Mouse (Mus musculus) ES-E14 (cell line): ENCODE data around the gene R3hdml. TPM values are rescaled to one million over a fixed set of nuclear protein-coding genes. Genes with fewer than 3 reads are reported as not detected.

Experiments used
- DNase-seq: peaks from one replicate; pipeline ENCODE4 v3.0.0-alpha.2; 2013; ENCODE audit warnings: low read depth, low spot score
- H3K27ac ChIP-seq: 2 replicates; pipeline ENCODE4 v1.5.1; 2012; ENCODE audit warnings: low read depth, mild to moderate bottlenecking, low read length, moderate library complexity, mixed read lengths; ENCODE audit not compliant: poor library complexity, insufficient read depth, severe bottlenecking
- H3K36me3 ChIP-seq: 2 replicates; pipeline ENCODE4 v1.6.1; 2012; ENCODE audit warnings: mild to moderate bottlenecking, low read length, moderate library complexity, mixed read lengths; ENCODE audit not compliant: control insufficient read depth, poor library complexity, insufficient read depth, severe bottlenecking
- H3K4me1 ChIP-seq, 2 experiments: fragments of 150-350 bp in 1 of 2; sonication (generic) in 1 of 2; 2 replicates each; pipeline ENCODE4 v1.6.1; 2012; ENCODE audit warnings: low read length in 2 of 2, mild to moderate bottlenecking in 1 of 2, mixed read lengths in 1 of 2; ENCODE audit not compliant: control insufficient read depth in 2 of 2, insufficient read depth in 2 of 2, poor library complexity in 1 of 2
- H3K4me3 ChIP-seq, 2 experiments: fragments of 150-350 bp in 1 of 2; sonication (generic) in 1 of 2; 2 replicates each; pipeline ENCODE4 v1.5.1; 2012; ENCODE audit warnings: low read length in 2 of 2, low read depth in 1 of 2, mild to moderate bottlenecking in 1 of 2, mixed read lengths in 1 of 2; ENCODE audit not compliant: insufficient read depth in 1 of 2, poor library complexity in 1 of 2, severe bottlenecking in 1 of 2
- H3K9ac ChIP-seq: 2 replicates; pipeline ENCODE4 v1.6.1; 2012; ENCODE audit warnings: low read depth, mild to moderate bottlenecking, low read length, mixed read lengths; ENCODE audit not compliant: poor library complexity, insufficient read depth, severe bottlenecking
- H3K9me3 ChIP-seq: fragments of 150-350 bp; sonication (generic); 2 replicates; pipeline ENCODE4 v1.6.1; 2012; ENCODE audit warnings: low read depth, mild to moderate bottlenecking, low read length; ENCODE audit not compliant: control insufficient read depth, insufficient read depth
- CHD2 ChIP-seq: IDR thresholded peaks from 2 replicates; pipeline ENCODE4 v1.6.1; 2014; ENCODE audit warnings: mild to moderate bottlenecking, low read depth, low read length, inconsistent platforms
- HCFC1 ChIP-seq: IDR thresholded peaks from 2 replicates; pipeline ENCODE4 v1.6.1; 2012; ENCODE audit warnings: low read length, inconsistent platforms, borderline replicate concordance; ENCODE audit not compliant: insufficient read depth
- MAFK ChIP-seq: IDR thresholded peaks from 2 replicates; pipeline ENCODE4 v1.6.1; 2014; ENCODE audit warnings: mild to moderate bottlenecking, low read depth, low read length, inconsistent platforms; ENCODE audit not compliant: insufficient read depth
- ZC3H11A ChIP-seq: IDR thresholded peaks from 2 replicates; pipeline ENCODE4 v1.6.1; 2012; ENCODE audit warnings: low read depth, mild to moderate bottlenecking, inconsistent platforms, low read length, borderline replicate concordance
- ZNF384 ChIP-seq: IDR thresholded peaks from 2 replicates; pipeline ENCODE4 v1.6.1; 2012; ENCODE audit warnings: low read depth, low read length, inconsistent platforms
- in situ Hi-C, 2 experiments: fragments of 600-800 bp; cut with MboI; formaldehyde crosslinking; loops; one replicate each; pipeline ENCODE4 v1.15.1; 2025; ENCODE audit warnings: low sequenced_read_pairs in 2 of 2, inconsistent platforms in 1 of 2; ENCODE audit not compliant: unreplicated experiment in 2 of 2
- total RNA-seq: library from RNA; depleted of rRNA; stranded (reverse); fragments of 300-350 nt; gene quantifications from 2 replicates; pipeline ENCODE4 v1.2.3, GENCODE M21; 2012

The R3hdml gene
- total RNA-seq, 1 experiment: 4.4 TPM

DNA sequence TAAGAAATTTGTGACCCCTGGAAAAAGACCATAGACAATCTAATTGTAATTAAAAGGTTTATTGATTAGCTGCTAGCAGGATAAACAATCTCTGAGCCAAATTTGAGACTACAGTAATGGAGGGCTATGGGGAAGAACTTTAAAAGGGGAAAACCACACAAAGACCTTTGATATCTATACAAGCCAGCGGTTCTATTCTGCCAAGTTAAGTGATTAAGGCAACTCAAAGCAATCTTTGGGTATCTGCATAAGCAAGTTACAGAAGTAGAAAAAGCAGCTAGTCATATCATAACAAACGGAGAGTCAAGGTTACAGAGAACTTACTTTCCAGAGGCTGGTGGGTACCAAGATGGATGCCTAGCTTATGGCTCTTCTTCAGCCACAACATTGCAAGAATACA lies 35.4 kb downstream of the R3hdml start:
- Histone ChIP-seq H3K27ac (no peak overlapping the region), H3K4me3 (no peak overlapping the region), H3K9me3 (no peaks in the 10 kb centered on the region), H3K36me3 (no peaks in the 10 kb centered on the region), H3K4me1 (no peaks in the 10 kb centered on the region), H3K9ac (no peak overlapping the region)
- DNase-seq: no peak
- in situ Hi-C loops: no loop called here
- TF ChIP-seq MAFK (no peak), CHD2 (no peak), ZNF384 (no peak), HCFC1 (no peak), ZC3H11A (no peak)

DNA sequence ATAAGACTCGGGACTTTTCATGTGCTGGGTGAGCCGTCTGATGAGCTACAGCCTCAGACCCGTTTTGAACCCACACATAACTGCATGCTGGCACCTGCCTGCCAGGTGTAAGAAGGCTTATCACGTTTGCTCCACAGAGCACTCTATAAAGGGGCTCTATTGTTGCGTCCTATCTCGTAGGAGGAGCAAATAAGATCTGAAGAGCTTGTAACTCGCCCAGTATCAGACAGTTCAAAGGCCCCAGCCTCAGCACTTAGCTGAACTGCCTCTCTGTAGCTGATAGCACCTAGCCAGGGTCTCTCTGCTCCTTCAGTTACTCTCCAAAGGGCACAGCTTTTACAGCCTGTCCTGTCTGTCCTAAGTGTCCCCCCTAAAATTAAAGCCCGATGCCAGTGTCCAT lies 38.3 kb downstream of the R3hdml start:
- no peak overlapping the region for H3K4me3 ChIP-seq
- no peak for TF ChIP-seq CHD2
- no peak for DNase-seq
- no peak overlapping the region for H3K27ac ChIP-seq
- H3K9ac ChIP-seq: no peak overlapping the region
- H3K4me1 ChIP-seq: no peaks in the 10 kb centered on the region
- no peaks in the 10 kb centered on the region for H3K9me3 ChIP-seq
- H3K36me3 ChIP-seq: no peaks in the 10 kb centered on the region
- in situ Hi-C loops: loop anchor here in 1 of 2 experiments (10.0 kb wide), 1 partner anchor 184 kb away; no protein-coding TSS in a partner anchor

DNA sequence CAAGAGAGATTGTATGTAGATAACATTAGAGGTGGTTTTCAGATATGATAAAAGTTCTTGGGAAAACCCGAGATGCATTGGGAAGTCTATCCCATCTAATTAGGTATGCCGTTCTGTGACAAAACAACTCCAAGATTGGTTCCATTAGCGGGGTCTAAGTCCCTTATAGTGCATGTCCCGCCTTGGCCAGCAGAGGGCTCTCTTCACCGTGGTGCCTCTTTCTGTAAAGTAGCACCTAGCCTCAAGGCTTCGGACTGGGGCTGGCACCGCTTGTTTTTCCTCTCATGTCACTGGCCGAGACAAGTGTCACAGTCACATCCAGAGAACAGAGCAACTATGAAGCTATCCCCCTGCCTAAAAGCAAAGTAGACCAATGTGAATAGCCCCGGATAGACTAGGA lies 39.8 kb downstream of the R3hdml start:
- Histone ChIP-seq H3K4me1 (no peaks in the 10 kb centered on the region), H3K4me3 (no peak overlapping the region), H3K27ac (no peak overlapping the region), H3K9me3 (no peaks in the 10 kb centered on the region), H3K36me3 (no peaks in the 10 kb centered on the region), H3K9ac (no peak overlapping the region)
- TF ChIP-seq ZC3H11A (peak; percentile 28; the same call in 1 of the 2 replicates), MAFK (no peak)
- DNase-seq: peak; percentile 79
- in situ Hi-C loops: loop anchor here in 1 of 2 experiments (10.0 kb wide), 1 partner anchor 183 kb away; no protein-coding TSS in a partner anchor

GRCm38 (mm10) chr2:163533226-163533625 lies 41.1 kb downstream of the R3hdml start:
- Histone ChIP-seq H3K4me3 (no peak overlapping the region), H3K9ac (no peak overlapping the region), H3K36me3 (no peaks in the 10 kb centered on the region), H3K4me1 (no peaks in the 10 kb centered on the region), H3K9me3 (no peaks in the 10 kb centered on the region), H3K27ac (no peak overlapping the region)
- in situ Hi-C loops: loop anchor here in 1 of 2 experiments (10.0 kb wide), 1 partner anchor 182 kb away; no protein-coding TSS in a partner anchor
- DNase-seq: no peak
- TF ChIP-seq ZC3H11A: no peak
- TF ChIP-seq ZNF384: no peak
- no peak for TF ChIP-seq MAFK
- no peak for TF ChIP-seq CHD2
- TF ChIP-seq HCFC1: no peak

DNA sequence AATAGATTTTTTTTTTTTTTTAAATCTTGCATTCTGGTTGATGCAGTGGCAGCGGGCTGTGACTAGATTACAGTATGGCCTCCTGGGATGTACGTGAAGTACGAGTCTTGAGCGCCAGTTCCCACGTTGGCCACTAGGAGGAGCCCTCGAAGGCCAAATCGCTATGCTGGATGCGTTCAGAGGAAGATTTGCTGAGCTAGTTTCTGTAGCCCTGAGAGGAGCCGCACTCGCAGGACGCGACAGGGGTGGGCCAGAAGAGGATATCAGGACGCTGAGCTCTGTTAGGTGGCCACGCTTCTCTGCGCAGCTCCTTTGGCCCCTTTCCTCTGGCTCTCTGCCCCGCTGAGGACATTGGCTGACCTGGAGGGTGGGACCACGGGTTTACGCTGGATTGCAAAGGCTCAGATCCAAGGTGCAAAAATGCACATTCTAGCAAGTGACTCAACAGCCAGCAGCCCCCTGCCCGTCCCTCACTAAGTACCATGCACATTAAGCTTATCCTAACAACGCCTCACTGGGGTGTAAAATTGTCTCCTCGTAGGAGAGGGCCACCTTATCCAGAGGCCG lies 42.9 kb downstream of the R3hdml start:
- TF ChIP-seq CHD2: no peak
- TF ChIP-seq MAFK: peak; percentile 89
- Histone ChIP-seq H3K4me1 (no peaks in the 10 kb centered on the region), H3K9me3 (no peaks in the 10 kb centered on the region; the same call in 1 of the 2 replicates), H3K36me3 (no peaks in the 10 kb centered on the region), H3K9ac (peak overlapping the region; percentile 50), H3K4me3 (peak overlapping the region; percentile 46 to 61; a peak in 3 of 4 replicates), H3K27ac (no peak overlapping the region)
- in situ Hi-C loops: loop anchor here in 1 of 2 experiments (10.0 kb wide), 1 partner anchor 180 kb away; no protein-coding TSS in a partner anchor
- peak; percentile 92 for DNase-seq
